Mouse (Mus musculus) lung, postnatal 0 days (tissue): ENCODE results near the gene Slc25a43.

Experiments used
- CTCF ChIP-seq: IDR thresholded peaks from 2 replicates; pipeline ENCODE4 v1.5.1; 2016; ENCODE audit warnings: antibody characterized with exemption, mild to moderate bottlenecking
- EP300 ChIP-seq: IDR thresholded peaks from 2 replicates; pipeline ENCODE4 v1.6.1; 2016; ENCODE audit warnings: antibody characterized with exemption, mild to moderate bottlenecking, control low read depth

GRCm38 (mm10) chrX:36811377-36811776, 67.9 kb downstream of the Slc25a43 start:
- TF ChIP-seq CTCF = peak; percentile 70
- no peak for TF ChIP-seq EP300
